14 mouse cellular contexts compared by ENCODE assay signal in the genomic region with DNA sequence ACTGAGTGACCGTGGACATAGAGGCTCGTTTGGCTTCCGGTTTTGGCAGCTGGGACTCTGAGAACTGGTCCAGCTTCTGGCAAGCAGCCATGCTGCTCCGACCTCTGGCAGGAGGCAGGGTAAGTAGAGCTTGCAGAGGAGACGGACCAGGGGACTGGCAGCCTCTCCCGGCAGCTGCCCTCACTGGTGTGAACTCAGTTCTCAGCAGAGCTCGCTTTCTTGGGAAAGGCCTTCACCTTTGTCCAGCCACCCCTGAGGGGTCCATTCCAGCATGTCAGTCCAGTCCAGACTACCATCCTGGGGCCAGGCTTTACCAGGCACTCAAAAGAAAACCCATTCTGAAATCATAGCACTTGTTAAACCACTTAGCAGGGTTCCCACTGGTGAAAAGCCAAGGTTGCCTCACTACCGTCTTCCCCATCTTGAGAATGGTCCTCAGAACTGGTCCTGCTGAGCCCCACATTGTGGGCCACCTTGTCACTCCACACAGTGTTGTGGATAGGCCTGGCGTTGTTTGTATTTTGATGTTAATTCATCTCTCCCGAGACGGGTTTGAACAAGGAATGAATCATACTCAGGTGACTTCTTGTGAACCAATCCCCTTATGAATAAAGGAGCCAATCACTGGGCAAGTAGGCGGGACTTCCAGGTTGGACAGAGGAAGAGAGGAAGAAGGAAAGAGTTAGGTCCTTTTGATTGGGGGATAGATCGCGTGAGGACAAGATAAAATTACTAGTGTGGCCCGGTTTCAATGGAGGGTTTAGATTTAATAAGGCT. TPM values are rescaled to one million over a fixed set of nuclear protein-coding genes. Genes with fewer than 3 reads are reported as not detected.
DNase-seq lines count a peak whose midpoint lies in the region; ATAC-seq and TF ChIP-seq lines count a peak whose summit lies in the region.
"Had no signal": no experiment of that assay in that cellular context is flagged by ENCODE, and none has a peak within 500 bp of the region (broad histone marks: within the 10 kb centered on the region; RNA-seq: fewer than 3 reads in every experiment).

No protein-coding gene starts in this region.

- DNase-seq in heart, postnatal 36 days, result peak; percentile 34 to 41
- DNase-seq in midbrain, postnatal 0 days (ENCODE audit: low spot score), result peak; percentile 42
- DNase-seq in gastrocnemius, postnatal 10 days, result peak; percentile 71
- peak; percentile 56 for DNase-seq in skeletal muscle tissue, adult 2 months (ENCODE audit: low read depth, low spot score)
- DNase-seq in midbrain, embryonic 10.5 days (ENCODE audit: low spot score), result no peak

- no peak for ATAC-seq in heart, embryonic 11.5 days (replicated peaks; ENCODE audit: insufficient number of reproducible peaks, low FRiP score, low TSS enrichment)
- ATAC-seq in midbrain, postnatal 0 days (ENCODE audit: low FRiP score), result no peak
- ATAC-seq in midbrain, embryonic 16.5 days, result no peak
- ATAC-seq: intestine, embryonic 16.5 days had no signal

- H3K4me2 ChIP-seq in heart, embryonic 11.5 days, result no peak overlapping the region
- no peak overlapping the region for H3K4me2 ChIP-seq in midbrain, postnatal 0 days (ENCODE audit: low read depth, low read length, poor library complexity, severe bottlenecking)
- no peak overlapping the region for H3K4me2 ChIP-seq in midbrain, embryonic 16.5 days (ENCODE audit: low read length)
- H3K4me2 ChIP-seq: heart, embryonic 13.5 days; lung, embryonic 15.5 days had no signal

- H3K27ac ChIP-seq in heart, embryonic 11.5 days (ENCODE audit: low read depth, low read length), result no peak overlapping the region
- no peak overlapping the region for H3K27ac ChIP-seq in midbrain, postnatal 0 days (ENCODE audit: low read depth, low read length)
- H3K27ac ChIP-seq in midbrain, embryonic 16.5 days (ENCODE audit: low read length), result no peak overlapping the region
- H3K27ac ChIP-seq in midbrain, embryonic 10.5 days (replicated peaks), result no peak overlapping the region
- H3K27ac ChIP-seq: heart, embryonic 13.5 days; lung, embryonic 15.5 days had no signal

- TF ChIP-seq CTCF in midbrain, postnatal 0 days (IDR thresholded peaks at IDR 0.05), result no peak

- no peak overlapping the region for H3K4me3 ChIP-seq in heart, embryonic 11.5 days (ENCODE audit: low read depth, low read length)
- H3K4me3 ChIP-seq in midbrain, postnatal 0 days (ENCODE audit: low read depth, low read length), result no peak overlapping the region
- H3K4me3 ChIP-seq in midbrain, embryonic 16.5 days (ENCODE audit: low read depth, low read length), result no peak overlapping the region
- no peak overlapping the region for H3K4me3 ChIP-seq in midbrain, embryonic 10.5 days
- H3K4me3 ChIP-seq: erythroblast, embryonic 14.5 days; heart, embryonic 13.5 days; lung, embryonic 15.5 days had no signal

- peaks cover 3% of the 10 kb centered on the region; the same call in 1 of the 2 replicates for H3K27me3 ChIP-seq in heart, embryonic 11.5 days (ENCODE audit: control insufficient read depth, insufficient read depth, low read length)
- H3K27me3 ChIP-seq in midbrain, postnatal 0 days (ENCODE audit: insufficient read depth, low read length), result no peaks in the 10 kb centered on the region
- H3K27me3 ChIP-seq in midbrain, embryonic 16.5 days (ENCODE audit: control insufficient read depth, insufficient read depth, low read depth, low read length), result no peaks in the 10 kb centered on the region; the same call in 1 of the 2 replicates
- peaks cover 58% of the 10 kb centered on the region for H3K27me3 ChIP-seq in midbrain, embryonic 10.5 days (ENCODE audit: low read depth, poor library complexity, severe bottlenecking)
- H3K27me3 ChIP-seq: lung, embryonic 15.5 days had no signal

- intact Hi-C loops in heart, postnatal 36 days (cut with DNase I), result no loop called here

- no peaks in the 10 kb centered on the region for H3K36me3 ChIP-seq in heart, embryonic 11.5 days (ENCODE audit: control insufficient read depth, insufficient read depth, low read length)
- H3K36me3 ChIP-seq in midbrain, postnatal 0 days (ENCODE audit: insufficient read depth, low read length), result no peaks in the 10 kb centered on the region
- H3K36me3 ChIP-seq in midbrain, embryonic 16.5 days (ENCODE audit: control insufficient read depth, insufficient read depth, low read length), result no peaks in the 10 kb centered on the region
- no peaks in the 10 kb centered on the region for H3K36me3 ChIP-seq in midbrain, embryonic 10.5 days
- H3K36me3 ChIP-seq: heart, embryonic 13.5 days; lung, embryonic 15.5 days had no signal

- H3K4me1 ChIP-seq in heart, embryonic 11.5 days (ENCODE audit: control insufficient read depth, insufficient read depth, low read length), result no peaks in the 10 kb centered on the region
- H3K4me1 ChIP-seq in midbrain, postnatal 0 days (ENCODE audit: insufficient read depth, low read length), result no peaks in the 10 kb centered on the region
- no peaks in the 10 kb centered on the region; the same call in 1 of the 2 replicates for H3K4me1 ChIP-seq in midbrain, embryonic 16.5 days (ENCODE audit: control insufficient read depth, insufficient read depth, low read length)
- peaks cover 21% of the 10 kb centered on the region for H3K4me1 ChIP-seq in midbrain, embryonic 10.5 days

- no peaks in the 10 kb centered on the region for H3K9me3 ChIP-seq in heart, embryonic 11.5 days (replicated peaks; ENCODE audit: control insufficient read depth, low read length)
- no peaks in the 10 kb centered on the region for H3K9me3 ChIP-seq in midbrain, postnatal 0 days (ENCODE audit: low read length)
- no peaks in the 10 kb centered on the region for H3K9me3 ChIP-seq in midbrain, embryonic 16.5 days (replicated peaks; ENCODE audit: control insufficient read depth, low read length, poor library complexity, severe bottlenecking)
- H3K9me3 ChIP-seq in midbrain, embryonic 10.5 days (replicated peaks), result no peaks in the 10 kb centered on the region
- H3K9me3 ChIP-seq: heart, embryonic 13.5 days; lung, embryonic 15.5 days had no signal

- 76% methylated on average over 15 of the region's 15 CpGs for WGBS in heart, embryonic 11.5 days (ENCODE audit: insufficient replicate concordance)
- WGBS in midbrain, postnatal 0 days, result 73% methylated on average over 15 of the region's 15 CpGs
- 75% methylated on average over 15 of the region's 15 CpGs for WGBS in midbrain, embryonic 16.5 days
- 83% methylated on average over 15 of the region's 15 CpGs for WGBS in midbrain, embryonic 10.5 days

- H3K9ac ChIP-seq in heart, embryonic 11.5 days (ENCODE audit: low read depth, low read length), result no peak overlapping the region
- no peak overlapping the region for H3K9ac ChIP-seq in midbrain, postnatal 0 days (replicated peaks; ENCODE audit: low read length, poor library complexity, severe bottlenecking)
- H3K9ac ChIP-seq in midbrain, embryonic 16.5 days (ENCODE audit: low read depth, low read length), result no peak overlapping the region
- H3K9ac ChIP-seq: heart, embryonic 13.5 days; lung, embryonic 15.5 days had no signal

RNA-seq across cellular contexts. Expression of a gene that starts 12.3 kb away (rescaled TPM):
- not detected for total RNA-seq in heart, postnatal 36 days (2021)
- not detected in 2 replicates for polyA plus RNA-seq in heart, embryonic 11.5 days (2014; fragmentation: Nextera tagmentation; extraction: Ambion mirVana)
- not detected in 2 replicates for total RNA-seq in midbrain, postnatal 0 days (2014; rRNA removed)
- polyA plus RNA-seq in midbrain, postnatal 0 days (2015; fragmentation: Nextera tagmentation; extraction: Ambion mirVana), result not detected in 2 replicates
- polyA plus RNA-seq in midbrain, embryonic 16.5 days (2015; fragmentation: Nextera tagmentation; extraction: Ambion mirVana), result not detected in 2 replicates
- not detected for total RNA-seq in gastrocnemius, postnatal 10 days (2021)
- not detected in 2 replicates for polyA plus RNA-seq in midbrain, embryonic 10.5 days (2016; fragmentation: Nextera tagmentation; extraction: Ambion mirVana)
- total RNA-seq: common myeloid progenitor, adult 5-6 weeks; left cerebral cortex, postnatal 36 days; MEL had no signal
- polyA plus RNA-seq: erythroblast, embryonic 14.5 days; heart, embryonic 13.5 days; intestine, embryonic 16.5 days; lung, embryonic 15.5 days had no signal

RNA-seq across cellular contexts. Expression of a gene that starts 18.6 kb away (rescaled TPM):
- 10 to 100 TPM; 11.7 to 13.8 TPM for total RNA-seq in heart, postnatal 36 days (2021)
- 14.2 and 14.8 TPM in 2 replicates for polyA plus RNA-seq in heart, embryonic 11.5 days (2014; fragmentation: Nextera tagmentation; extraction: Ambion mirVana)
- 10.7 and 13.4 TPM in 2 replicates for total RNA-seq in midbrain, postnatal 0 days (2014; rRNA removed)
- polyA plus RNA-seq in midbrain, postnatal 0 days (2015; fragmentation: Nextera tagmentation; extraction: Ambion mirVana), result 9.3 and 12.0 TPM in 2 replicates
- polyA plus RNA-seq in midbrain, embryonic 16.5 days (2015; fragmentation: Nextera tagmentation; extraction: Ambion mirVana), result 11.8 and 13.1 TPM in 2 replicates
- total RNA-seq in gastrocnemius, postnatal 10 days (2021), result 1 to 10 TPM; 2.7 to 4.1 TPM
- 12.5 and 14.1 TPM in 2 replicates for polyA plus RNA-seq in midbrain, embryonic 10.5 days (2016; fragmentation: Nextera tagmentation; extraction: Ambion mirVana)
- total RNA-seq: MEL had no signal
